Mouse (Mus musculus): ENCODE data around the gene Elfn2. TPM values are rescaled to one million over a fixed set of nuclear protein-coding genes. Genes with fewer than 3 reads are reported as not detected.

Gene Elfn2
- polyA plus RNA-seq, 1 experiment from 2014 or later: 3.7 TPM

- no peaks in the 10 kb centered on the region for H3K27me3 ChIP-seq (replicated peaks; ENCODE audit: control insufficient read depth, insufficient read depth, low read length)
- no peaks in the 10 kb centered on the region for H3K36me3 ChIP-seq (ENCODE audit: control insufficient read depth, insufficient read depth, low read length)
- H3K4me1 ChIP-seq (ENCODE audit: control insufficient read depth, insufficient read depth, low read length): peaks cover 3% of the 10 kb centered on the region; the same call in 1 of the 2 replicates
- H3K4me3 ChIP-seq (ENCODE audit: low read depth, low read length): no peak overlapping the region
- 73% methylated on average over 5 of the region's 5 CpGs for WGBS
- H3K9ac ChIP-seq (ENCODE audit: low read length): no peak overlapping the region
- H3K9me3 ChIP-seq (replicated peaks; ENCODE audit: control insufficient read depth, low read length): no peaks in the 10 kb centered on the region
- ATAC-seq (no peak), DNase-seq (ENCODE audit: low spot score) (no peak)
- no peak overlapping the region for H3K27ac ChIP-seq (ENCODE audit: low read depth, low read length)
- H3K4me2 ChIP-seq (ENCODE audit: low read length): no peak overlapping the region
These were observed 54.3 kb downstream of the Elfn2 start for GRCm38 (mm10) chr15:78664268-78664667.

DNA sequence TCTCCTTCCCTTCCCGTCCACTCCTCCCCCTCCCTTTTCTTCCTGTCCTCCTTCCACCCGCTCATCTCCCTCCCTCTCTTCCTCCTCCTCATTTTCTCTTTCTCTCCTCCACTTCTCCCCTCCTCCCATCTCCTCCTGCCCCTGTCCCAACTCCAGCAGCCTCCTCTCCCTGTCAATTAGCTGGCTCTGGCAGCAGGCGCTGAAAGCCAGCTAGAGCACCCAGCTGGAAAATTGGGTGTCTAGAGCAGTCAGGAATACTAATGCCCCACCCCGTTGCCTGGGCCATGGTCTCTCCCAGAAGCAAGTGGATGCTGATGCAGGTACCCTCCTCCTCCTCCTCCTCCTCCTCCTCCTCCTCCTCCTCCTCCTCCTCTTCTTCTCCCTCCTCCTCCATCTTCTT lies 67.4 kb downstream of the Elfn2 start:
- Histone ChIP-seq H3K27ac (ENCODE audit: low read depth, low read length) (no peak overlapping the region), H3K4me2 (ENCODE audit: low read length) (no peak overlapping the region), H3K36me3 (ENCODE audit: control insufficient read depth, insufficient read depth, low read length) (no peaks in the 10 kb centered on the region), H3K27me3 (replicated peaks; ENCODE audit: control insufficient read depth, insufficient read depth, low read length) (no peaks in the 10 kb centered on the region), H3K9me3 (replicated peaks; ENCODE audit: control insufficient read depth, low read length) (no peaks in the 10 kb centered on the region), H3K9ac (ENCODE audit: low read length) (no peak overlapping the region), H3K4me1 (ENCODE audit: control insufficient read depth, insufficient read depth, low read length) (peaks cover 5% of the 10 kb centered on the region; the same call in 1 of the 2 replicates), H3K4me3 (ENCODE audit: low read depth, low read length) (no peak overlapping the region)
- DNase-seq (ENCODE audit: low spot score) (peak; percentile 73), ATAC-seq (peak; percentile 40; the same call in 1 of the 2 replicates)
- WGBS: 14% methylated on average over 4 of the region's 4 CpGs

GRCm38 (mm10) chr15:78647746-78648145 lies 70.8 kb downstream of the Elfn2 start:
- no peak for DNase-seq (ENCODE audit: low spot score)
- H3K36me3 ChIP-seq (ENCODE audit: control insufficient read depth, insufficient read depth, low read length): no peaks in the 10 kb centered on the region
- 86% methylated on average over 4 of the region's 4 CpGs for WGBS
- no peaks in the 10 kb centered on the region for H3K9me3 ChIP-seq (replicated peaks; ENCODE audit: control insufficient read depth, low read length)
- H3K4me1 ChIP-seq (ENCODE audit: control insufficient read depth, insufficient read depth, low read length): peaks cover 7% of the 10 kb centered on the region; the same call in 1 of the 2 replicates
- no peak overlapping the region for H3K9ac ChIP-seq (ENCODE audit: low read length)
- no peaks in the 10 kb centered on the region for H3K27me3 ChIP-seq (replicated peaks; ENCODE audit: control insufficient read depth, insufficient read depth, low read length)
- no peak overlapping the region for H3K27ac ChIP-seq (ENCODE audit: low read depth, low read length)
- H3K4me3 ChIP-seq (ENCODE audit: low read depth, low read length): no peak overlapping the region
- no peak overlapping the region for H3K4me2 ChIP-seq (ENCODE audit: low read length)
- ATAC-seq: no peak

- WGBS: 45% methylated on average over 8 of the region's 8 CpGs
- no peaks in the 10 kb centered on the region for H3K9me3 ChIP-seq (replicated peaks; ENCODE audit: control insufficient read depth, low read length)
- H3K27ac ChIP-seq (ENCODE audit: low read depth, low read length): no peak overlapping the region
- no peak overlapping the region for H3K4me2 ChIP-seq (ENCODE audit: low read length)
- no peak overlapping the region for H3K4me3 ChIP-seq (ENCODE audit: low read depth, low read length)
- H3K4me1 ChIP-seq (ENCODE audit: control insufficient read depth, insufficient read depth, low read length): peaks cover 7% of the 10 kb centered on the region; the same call in 1 of the 2 replicates
- ATAC-seq: peak; percentile 37; the same call in 1 of the 2 replicates
- no peaks in the 10 kb centered on the region for H3K27me3 ChIP-seq (replicated peaks; ENCODE audit: control insufficient read depth, insufficient read depth, low read length)
- H3K9ac ChIP-seq (ENCODE audit: low read length): no peak overlapping the region
- DNase-seq (ENCODE audit: low spot score): no peak
- H3K36me3 ChIP-seq (ENCODE audit: control insufficient read depth, insufficient read depth, low read length): no peaks in the 10 kb centered on the region
These were observed 74.0 kb downstream of the Elfn2 start for GRCm38 (mm10) chr15:78644606-78645005.

- no peak overlapping the region for H3K27ac ChIP-seq (ENCODE audit: low read depth, low read length)
- no peaks in the 10 kb centered on the region for H3K27me3 ChIP-seq (replicated peaks; ENCODE audit: control insufficient read depth, insufficient read depth, low read length)
- H3K4me3 ChIP-seq (ENCODE audit: low read depth, low read length): no peak overlapping the region
- no peaks in the 10 kb centered on the region for H3K9me3 ChIP-seq (replicated peaks; ENCODE audit: control insufficient read depth, low read length)
- no peak for ATAC-seq
- no peak overlapping the region for H3K9ac ChIP-seq (ENCODE audit: low read length)
- no peak for DNase-seq (ENCODE audit: low spot score)
- 0 out of 2 replicates have a peak, but pooled peaks cover 4% of the 10 kb centered on the region for H3K4me1 ChIP-seq (ENCODE audit: control insufficient read depth, insufficient read depth, low read length)
- no peak overlapping the region for H3K4me2 ChIP-seq (ENCODE audit: low read length)
- no peaks in the 10 kb centered on the region for H3K36me3 ChIP-seq (ENCODE audit: control insufficient read depth, insufficient read depth, low read length)
- WGBS: 21% methylated on average over 6 of the region's 6 CpGs
These were observed 74.9 kb downstream of the Elfn2 start for GRCm38 (mm10) chr15:78643633-78644032.

- Histone ChIP-seq H3K27ac (ENCODE audit: low read depth, low read length) (no peak overlapping the region), H3K36me3 (ENCODE audit: control insufficient read depth, insufficient read depth, low read length) (no peaks in the 10 kb centered on the region), H3K4me1 (ENCODE audit: control insufficient read depth, insufficient read depth, low read length) (peaks cover 49% of the 10 kb centered on the region), H3K9ac (ENCODE audit: low read length) (no peak overlapping the region), H3K9me3 (replicated peaks; ENCODE audit: control insufficient read depth, low read length) (no peaks in the 10 kb centered on the region), H3K4me2 (ENCODE audit: low read length) (no peak overlapping the region), H3K27me3 (replicated peaks; ENCODE audit: control insufficient read depth, insufficient read depth, low read length) (no peaks in the 10 kb centered on the region), H3K4me3 (ENCODE audit: low read depth, low read length) (no peak overlapping the region)
- DNase-seq (ENCODE audit: low spot score): no peak
- no peak for ATAC-seq
- WGBS: 51% methylated on average over 7 of the region's 7 CpGs
These were observed 83.3 kb downstream of the Elfn2 start for GRCm38 (mm10) chr15:78635231-78635630.

DNA sequence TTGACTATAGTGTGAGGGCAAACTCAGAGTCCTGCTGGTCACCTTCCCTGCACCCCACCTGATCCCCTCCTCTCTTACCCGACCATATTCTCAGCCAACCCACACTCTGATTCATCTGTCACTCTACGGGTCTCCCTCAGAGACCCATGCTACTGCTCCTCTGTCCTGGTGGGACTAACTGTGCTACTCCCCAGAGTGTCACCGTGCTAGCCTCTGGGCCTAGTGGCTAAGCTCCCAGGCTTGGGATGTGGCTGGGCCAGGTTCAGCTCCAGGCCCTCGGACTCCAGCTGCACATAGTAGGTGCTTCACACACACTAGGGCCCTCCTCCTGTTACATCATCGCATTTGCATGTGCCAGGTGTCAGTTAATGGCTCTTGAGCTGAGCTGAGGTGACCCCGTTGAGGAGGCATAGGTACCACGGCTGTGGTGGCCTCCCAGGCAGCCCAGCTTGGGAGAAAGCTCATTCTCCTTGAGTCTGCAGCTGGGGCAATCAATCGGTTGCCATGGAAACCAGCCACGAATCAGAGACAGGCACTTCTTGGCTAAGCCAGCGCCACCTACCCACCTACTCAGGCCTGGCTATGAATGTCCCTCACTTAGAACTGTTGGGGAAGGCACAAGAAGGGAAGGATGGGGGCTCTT lies 84.4 kb downstream of the Elfn2 start:
- 26% methylated on average over 10 of the region's 10 CpGs for WGBS
- DNase-seq (ENCODE audit: low spot score) (peak; percentile 93), ATAC-seq (peak; percentile 68)
- H3K27me3 ChIP-seq (replicated peaks; ENCODE audit: control insufficient read depth, insufficient read depth, low read length): no peaks in the 10 kb centered on the region
- no peak overlapping the region for H3K9ac ChIP-seq (ENCODE audit: low read length)
- no peak overlapping the region for H3K4me3 ChIP-seq (ENCODE audit: low read depth, low read length)
- no peaks in the 10 kb centered on the region for H3K36me3 ChIP-seq (ENCODE audit: control insufficient read depth, insufficient read depth, low read length)
- peaks cover 49% of the 10 kb centered on the region for H3K4me1 ChIP-seq (ENCODE audit: control insufficient read depth, insufficient read depth, low read length)
- no peaks in the 10 kb centered on the region for H3K9me3 ChIP-seq (replicated peaks; ENCODE audit: control insufficient read depth, low read length)
- H3K27ac ChIP-seq (ENCODE audit: low read depth, low read length): peak overlapping the region; percentile 57
- H3K4me2 ChIP-seq (ENCODE audit: low read length): no peak overlapping the region

GRCm38 (mm10) chr15:78633413-78633812 lies 85.2 kb downstream of the Elfn2 start:
- Histone ChIP-seq H3K9me3 (replicated peaks; ENCODE audit: control insufficient read depth, low read length) (no peaks in the 10 kb centered on the region), H3K9ac (ENCODE audit: low read length) (no peak overlapping the region), H3K27me3 (replicated peaks; ENCODE audit: control insufficient read depth, insufficient read depth, low read length) (no peaks in the 10 kb centered on the region), H3K4me2 (ENCODE audit: low read length) (no peak overlapping the region), H3K4me3 (ENCODE audit: low read depth, low read length) (no peak overlapping the region), H3K27ac (ENCODE audit: low read depth, low read length) (peak overlapping the region; percentile 57), H3K4me1 (ENCODE audit: control insufficient read depth, insufficient read depth, low read length) (peaks cover 47% of the 10 kb centered on the region), H3K36me3 (ENCODE audit: control insufficient read depth, insufficient read depth, low read length) (no peaks in the 10 kb centered on the region)
- WGBS: 49% methylated on average over 5 of the region's 5 CpGs
- DNase-seq (ENCODE audit: low spot score): peak; percentile 55
- no peak for ATAC-seq

DNA sequence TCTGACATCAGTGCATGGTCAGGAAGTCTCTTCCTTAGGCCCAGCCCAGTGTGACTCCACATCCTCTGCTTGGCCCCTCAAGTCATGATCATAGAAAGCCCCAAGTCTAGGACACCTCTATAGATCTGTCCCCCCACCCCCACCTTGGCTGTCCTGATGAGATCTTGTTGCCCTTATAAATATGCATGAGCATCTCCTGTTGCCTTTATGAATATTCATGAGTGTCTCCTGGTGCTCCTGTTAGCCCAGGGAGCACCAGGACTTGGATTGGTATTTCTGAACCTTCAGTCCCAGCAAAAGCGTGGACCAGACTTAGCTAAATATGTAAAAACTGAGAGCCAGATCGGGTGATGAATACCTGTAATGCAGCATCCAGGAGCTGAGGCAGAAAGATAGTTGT lies 86.2 kb downstream of the Elfn2 start:
- H3K36me3 ChIP-seq (ENCODE audit: control insufficient read depth, insufficient read depth, low read length): no peaks in the 10 kb centered on the region
- no peaks in the 10 kb centered on the region for H3K9me3 ChIP-seq (replicated peaks; ENCODE audit: control insufficient read depth, low read length)
- H3K9ac ChIP-seq (ENCODE audit: low read length): no peak overlapping the region
- peaks cover 39% of the 10 kb centered on the region for H3K4me1 ChIP-seq (ENCODE audit: control insufficient read depth, insufficient read depth, low read length)
- no peaks in the 10 kb centered on the region for H3K27me3 ChIP-seq (replicated peaks; ENCODE audit: control insufficient read depth, insufficient read depth, low read length)
- H3K27ac ChIP-seq (ENCODE audit: low read depth, low read length): no peak overlapping the region
- DNase-seq (ENCODE audit: low spot score) (peak; percentile 51), ATAC-seq (no peak)
- H3K4me3 ChIP-seq (ENCODE audit: low read depth, low read length): no peak overlapping the region
- WGBS: 41% methylated on average over 2 of the region's 2 CpGs
- H3K4me2 ChIP-seq (ENCODE audit: low read length): no peak overlapping the region

Measured in forebrain, embryonic 14.5 days (tissue).